Mouse (Mus musculus) thymus, postnatal 36 days (tissue): Measurements from ENCODE around the gene Spz1.
A peak's percentile ranks its signal among the peaks of the same experiment; 100 is the strongest.
"Not testable (repeated sequence)": the region's sequence is repeated elsewhere in the genome, so short reads cannot be mapped to it uniquely, and the experiment has no call there.

Experiments used
- DNase-seq, 2 experiments: peaks; one replicate each; pipeline ENCODE4 v3.0.0; 2022; ENCODE audit warnings: mixed read lengths in 2 of 2

Spz1 gene

GRCm38 (mm10) chr13:92576072-92576471 is at the start of gene Spz1:
Gene Spz1 (minus strand): TSS chr13:92576172.
- DNase-seq = no peak

GRCm38 (mm10) chr13:92616459-92616858 is 40.5 kb upstream of the Spz1 start:
- DNase-seq = no peak

- no peak for DNase-seq
Observed at GRCm38 (mm10) chr13:92615201-92615600, 39.2 kb upstream of the Spz1 start.

- DNase-seq = no peak
Observed at GRCm38 (mm10) chr13:92613094-92613493, 37.1 kb upstream of the Spz1 start.

- DNase-seq = no peak
Observed at GRCm38 (mm10) chr13:92611917-92612316, 35.9 kb upstream of the Spz1 start.

- DNase-seq = no peak
Observed at GRCm38 (mm10) chr13:92611254-92611784, 35.3 kb upstream of the Spz1 start.

- DNase-seq = peak; percentile 99 to 100
Observed at GRCm38 (mm10) chr13:92610311-92611221, 34.6 kb upstream of the Spz1 start, which contains the start of gene Serinc5. Gene Serinc5 (plus strand): TSS chr13:92611091.

- DNase-seq = peak; percentile 59 to 67
Observed at GRCm38 (mm10) chr13:92609486-92610310, 33.7 kb upstream of the Spz1 start.

GRCm38 (mm10) chr13:92605306-92605705 is 29.3 kb upstream of the Spz1 start:
- DNase-seq = not testable (repeated sequence)

GRCm38 (mm10) chr13:92595424-92595823 is 19.5 kb upstream of the Spz1 start:
- no peak for DNase-seq

GRCm38 (mm10) chr13:92594907-92595306 is 18.9 kb upstream of the Spz1 start:
- no peak for DNase-seq

- DNase-seq = no peak
Observed at GRCm38 (mm10) chr13:92594481-92594880, 18.5 kb upstream of the Spz1 start.

- DNase-seq = no peak
Observed at GRCm38 (mm10) chr13:92593731-92594396, 17.9 kb upstream of the Spz1 start.

- DNase-seq = no peak
Observed at GRCm38 (mm10) chr13:92592786-92593635, 17.0 kb upstream of the Spz1 start.

GRCm38 (mm10) chr13:92592268-92592785 is 16.4 kb upstream of the Spz1 start:
- no peak for DNase-seq

- no peak for DNase-seq
Observed at GRCm38 (mm10) chr13:92591225-92591624, 15.3 kb upstream of the Spz1 start.

GRCm38 (mm10) chr13:92589255-92589654 is 13.3 kb upstream of the Spz1 start:
- DNase-seq = no peak

- no peak for DNase-seq
Observed at GRCm38 (mm10) chr13:92588704-92589103, 12.7 kb upstream of the Spz1 start.

GRCm38 (mm10) chr13:92584094-92584717 is 8.2 kb upstream of the Spz1 start:
- DNase-seq = no peak

- peak; percentile 55 to 65 for DNase-seq
Observed at GRCm38 (mm10) chr13:92580220-92581043, 4.5 kb upstream of the Spz1 start.
